Mouse (Mus musculus): ENCODE data around the gene Trim8.

GRCm38 (mm10) chr19:46478826-46479225, 22.7 kb upstream of the Trim8 start:
- TF ChIP-seq CTCF (IDR thresholded peaks at IDR 0.05; ENCODE audit: low read depth) (no peak), EP300 (IDR thresholded peaks at IDR 0.05; ENCODE audit: low read depth) (no peak)

Measured in liver, embryonic 14.5 days (tissue).